Mouse (Mus musculus): ENCODE measurements around the gene Tmem121. TPM values are rescaled to one million over a fixed set of nuclear protein-coding genes. Genes with fewer than 3 reads are reported as not detected.

Tmem121 gene
- total RNA-seq, 1 experiment, result 12.5 TPM

- Histone ChIP-seq H3K27ac (ENCODE audit: insufficient read depth, low read depth, low read length, poor library complexity, severe bottlenecking) (no peak overlapping the region), H3K4me3 (ENCODE audit: insufficient read depth in 1 of 2, low read depth in 1 of 2, low read length in 2 of 2, poor library complexity in 1 of 2, severe bottlenecking in 1 of 2) (no peak overlapping the region), H3K36me3 (ENCODE audit: control insufficient read depth, insufficient read depth, low read length, poor library complexity, severe bottlenecking) (no peaks in the 10 kb centered on the region), H3K9me3 (ENCODE audit: control insufficient read depth, insufficient read depth, low read depth, low read length) (no peaks in the 10 kb centered on the region), H3K4me1 (ENCODE audit: control insufficient read depth in 2 of 2, insufficient read depth in 2 of 2, low read length in 2 of 2, poor library complexity in 1 of 2) (peaks cover 0 to 5% of the 10 kb centered on the region in 2 experiments; a peak in 1 of 4 replicates), H3K9ac (ENCODE audit: insufficient read depth, low read depth, low read length, poor library complexity, severe bottlenecking) (no peak overlapping the region)
- no peak for TF ChIP-seq ZNF384 (IDR thresholded peaks at IDR 0.05; ENCODE audit: low read depth, low read length)
- no peak for TF ChIP-seq ZC3H11A (IDR thresholded peaks at IDR 0.05; ENCODE audit: borderline replicate concordance, low read depth, low read length)
- TF ChIP-seq MAFK (IDR thresholded peaks at IDR 0.05; ENCODE audit: insufficient read depth, low read depth, low read length), result no peak
- no peak for TF ChIP-seq CHD2 (IDR thresholded peaks at IDR 0.05; ENCODE audit: low read depth, low read length)
- no peak for TF ChIP-seq HCFC1 (IDR thresholded peaks at IDR 0.05; ENCODE audit: borderline replicate concordance, insufficient read depth, low read length)
- in situ Hi-C loops (cut with MboI; ENCODE audit: low sequenced_read_pairs in 2 of 2, unreplicated experiment in 2 of 2), result loop anchor here in 1 of 2 experiments (5.0 kb wide), 1 partner anchor 256 kb away; no protein-coding TSS in a partner anchor
- no peak for DNase-seq (ENCODE audit: low read depth, low spot score)
Measured at GRCm38 (mm10) chr12:113221289-113221688, 35.6 kb downstream of the Tmem121 start.

- in situ Hi-C loops (cut with MboI; ENCODE audit: low sequenced_read_pairs in 2 of 2, unreplicated experiment in 2 of 2), result loop anchor here in 1 of 2 experiments (5.0 kb wide), 1 partner anchor 255 kb away; no protein-coding TSS in a partner anchor
- Histone ChIP-seq H3K9ac (ENCODE audit: insufficient read depth, low read depth, low read length, poor library complexity, severe bottlenecking) (no peak overlapping the region), H3K36me3 (ENCODE audit: control insufficient read depth, insufficient read depth, low read length, poor library complexity, severe bottlenecking) (no peaks in the 10 kb centered on the region), H3K9me3 (ENCODE audit: control insufficient read depth, insufficient read depth, low read depth, low read length) (no peaks in the 10 kb centered on the region), H3K27ac (ENCODE audit: insufficient read depth, low read depth, low read length, poor library complexity, severe bottlenecking) (no peak overlapping the region), H3K4me3 (ENCODE audit: insufficient read depth in 1 of 2, low read depth in 1 of 2, low read length in 2 of 2, poor library complexity in 1 of 2, severe bottlenecking in 1 of 2) (0 out of 4 replicates have a peak overlapping the region, but pooled peaks of 1 of the 2 experiments have one; percentile 31), H3K4me1 (ENCODE audit: control insufficient read depth in 2 of 2, insufficient read depth in 2 of 2, low read length in 2 of 2, poor library complexity in 1 of 2) (peaks cover 0 to 5% of the 10 kb centered on the region in 2 experiments; a peak in 1 of 4 replicates)
- peak; percentile 88 for DNase-seq (ENCODE audit: low read depth, low spot score)
- TF ChIP-seq ZC3H11A (IDR thresholded peaks at IDR 0.05; ENCODE audit: borderline replicate concordance, low read depth, low read length) (peak; percentile 27), ZNF384 (IDR thresholded peaks at IDR 0.05; ENCODE audit: low read depth, low read length) (no peak)
Measured at GRCm38 (mm10) chr12:113222121-113222636, 36.4 kb downstream of the Tmem121 start.

- Histone ChIP-seq H3K27ac (ENCODE audit: insufficient read depth, low read depth, low read length, poor library complexity, severe bottlenecking) (no peak overlapping the region), H3K36me3 (ENCODE audit: control insufficient read depth, insufficient read depth, low read length, poor library complexity, severe bottlenecking) (no peaks in the 10 kb centered on the region), H3K4me1 (ENCODE audit: control insufficient read depth in 2 of 2, insufficient read depth in 2 of 2, low read length in 2 of 2, poor library complexity in 1 of 2) (peaks cover 0 to 5% of the 10 kb centered on the region in 2 experiments; a peak in 1 of 4 replicates), H3K9ac (ENCODE audit: insufficient read depth, low read depth, low read length, poor library complexity, severe bottlenecking) (no peak overlapping the region), H3K9me3 (ENCODE audit: control insufficient read depth, insufficient read depth, low read depth, low read length) (no peaks in the 10 kb centered on the region), H3K4me3 (ENCODE audit: insufficient read depth in 1 of 2, low read depth in 1 of 2, low read length in 2 of 2, poor library complexity in 1 of 2, severe bottlenecking in 1 of 2) (no peak overlapping the region)
- in situ Hi-C loops (cut with MboI; ENCODE audit: low sequenced_read_pairs in 2 of 2, unreplicated experiment in 2 of 2), result loop anchor here in 1 of 2 experiments (5.0 kb wide), 1 partner anchor 255 kb away; no protein-coding TSS in a partner anchor
- no peak for DNase-seq (ENCODE audit: low read depth, low spot score)
- TF ChIP-seq MAFK (IDR thresholded peaks at IDR 0.05; ENCODE audit: insufficient read depth, low read depth, low read length) (no peak), ZNF384 (IDR thresholded peaks at IDR 0.05; ENCODE audit: low read depth, low read length) (no peak), ZC3H11A (IDR thresholded peaks at IDR 0.05; ENCODE audit: borderline replicate concordance, low read depth, low read length) (peak; percentile 47; the same call in 1 of the 2 replicates), CHD2 (IDR thresholded peaks at IDR 0.05; ENCODE audit: low read depth, low read length) (no peak), HCFC1 (IDR thresholded peaks at IDR 0.05; ENCODE audit: borderline replicate concordance, insufficient read depth, low read length) (no peak)
Measured at GRCm38 (mm10) chr12:113222748-113223147, 37.0 kb downstream of the Tmem121 start.

DNA sequence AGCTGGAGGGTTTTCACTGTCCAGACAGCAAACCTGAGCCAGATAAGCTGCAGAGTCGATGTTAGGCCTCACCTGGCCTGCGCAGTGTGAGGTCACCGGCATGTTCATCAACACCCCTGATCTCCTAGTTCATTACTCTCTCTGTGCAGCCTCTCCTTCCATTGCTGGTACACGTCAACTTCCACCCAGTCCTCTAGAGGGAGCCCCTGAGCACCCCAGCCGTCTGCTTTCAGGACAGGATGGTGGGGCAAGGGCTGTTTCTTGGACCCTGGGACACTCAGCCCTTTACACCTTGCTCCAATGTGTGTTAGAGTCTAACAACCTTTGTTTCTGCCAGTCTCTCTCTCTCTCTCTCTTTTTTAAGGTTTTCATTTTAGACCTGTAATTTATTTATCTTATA, 38.5 kb downstream of the Tmem121 start:
- Histone ChIP-seq H3K9me3 (ENCODE audit: control insufficient read depth, insufficient read depth, low read depth, low read length) (no peaks in the 10 kb centered on the region), H3K4me3 (ENCODE audit: insufficient read depth in 1 of 2, low read depth in 1 of 2, low read length in 2 of 2, poor library complexity in 1 of 2, severe bottlenecking in 1 of 2) (no peak overlapping the region), H3K4me1 (ENCODE audit: control insufficient read depth in 2 of 2, insufficient read depth in 2 of 2, low read length in 2 of 2, poor library complexity in 1 of 2) (peaks cover 0 to 5% of the 10 kb centered on the region in 2 experiments; a peak in 1 of 4 replicates), H3K9ac (ENCODE audit: insufficient read depth, low read depth, low read length, poor library complexity, severe bottlenecking) (no peak overlapping the region), H3K27ac (ENCODE audit: insufficient read depth, low read depth, low read length, poor library complexity, severe bottlenecking) (no peak overlapping the region), H3K36me3 (ENCODE audit: control insufficient read depth, insufficient read depth, low read length, poor library complexity, severe bottlenecking) (no peaks in the 10 kb centered on the region)
- no peak for TF ChIP-seq HCFC1 (IDR thresholded peaks at IDR 0.05; ENCODE audit: borderline replicate concordance, insufficient read depth, low read length)
- TF ChIP-seq ZNF384 (IDR thresholded peaks at IDR 0.05; ENCODE audit: low read depth, low read length), result no peak
- TF ChIP-seq MAFK (IDR thresholded peaks at IDR 0.05; ENCODE audit: insufficient read depth, low read depth, low read length), result no peak
- no peak for TF ChIP-seq ZC3H11A (IDR thresholded peaks at IDR 0.05; ENCODE audit: borderline replicate concordance, low read depth, low read length)
- no peak for TF ChIP-seq CHD2 (IDR thresholded peaks at IDR 0.05; ENCODE audit: low read depth, low read length)
- in situ Hi-C loops (cut with MboI; ENCODE audit: low sequenced_read_pairs in 2 of 2, unreplicated experiment in 2 of 2), result loop anchor here in 1 of 2 experiments (5.0 kb wide), 1 partner anchor 253 kb away; no protein-coding TSS in a partner anchor
- no peak for DNase-seq (ENCODE audit: low read depth, low spot score)
